Mouse (Mus musculus) kidney, embryonic 16.5 days (tissue): ENCODE data around the gene 1700102P08Rik. TPM values are rescaled to one million over a fixed set of nuclear protein-coding genes. Genes with fewer than 3 reads are reported as not detected.

ENCODE experiments used
- ATAC-seq: fragments of 200-750 bp; cut with Nextera tagmentation; 2 replicates; pipeline ENCODE4 v1.8.0; 2017; ENCODE audit warnings: moderate TSS enrichment; ENCODE audit not compliant: low FRiP score, low TSS enrichment
- H3K27ac ChIP-seq: fragments of 300-500 bp; sonication (generic); 2 replicates; pipeline ENCODE4 v1.5.1; 2014; ENCODE audit warnings: low read length
- H3K27me3 ChIP-seq: fragments of 300-500 bp; sonication (generic); 2 replicates; pipeline ENCODE4 v1.6.1; 2014; ENCODE audit warnings: low read length, control low read depth, mixed read lengths; ENCODE audit not compliant: insufficient read depth
- H3K36me3 ChIP-seq: fragments of 300-500 bp; sonication (generic); 2 replicates; pipeline ENCODE4 v1.6.1; 2014; ENCODE audit warnings: low read length, control low read depth, mixed read lengths; ENCODE audit not compliant: insufficient read depth
- H3K4me1 ChIP-seq: fragments of 300-500 bp; sonication (generic); 2 replicates; pipeline ENCODE4 v1.6.1; 2014; ENCODE audit warnings: low read length, control low read depth, mixed read lengths; ENCODE audit not compliant: insufficient read depth
- H3K4me2 ChIP-seq: fragments of 300-500 bp; sonication (generic); replicated peaks from 2 replicates; pipeline ENCODE4 v1.6.1; 2014; ENCODE audit warnings: low read depth, low read length
- H3K4me3 ChIP-seq: fragments of 300-500 bp; sonication (generic); 2 replicates; pipeline ENCODE4 v1.5.1; 2014; ENCODE audit warnings: mild to moderate bottlenecking, low read length
- H3K9ac ChIP-seq: fragments of 300-500 bp; sonication (generic); replicated peaks from 2 replicates; pipeline ENCODE4 v1.6.1; 2014; ENCODE audit warnings: low read length
- H3K9me3 ChIP-seq: fragments of 300-500 bp; sonication (generic); 2 replicates; pipeline ENCODE4 v1.6.1; 2016; ENCODE audit warnings: low read length, control low read depth
- WGBS: fragments of 180-500 bp; shearing (Covaris S2); extraction: QIAGEN DNeasy Blood & Tissue Kit; methylation state at CpG from one replicate; pipeline ENCODE4 v1.1.7; 2014; 5-methylcytosine and 5-hydroxymethylcytosine counted together
- polyA plus RNA-seq: library from polyadenylated mRNA; unstranded; fragments of >200 nt; fragmentation: Nextera tagmentation; extraction: Ambion mirVana; gene quantifications from 2 replicates; pipeline ENCODE4 v1.2.1, GENCODE M21; 2015

The 1700102P08Rik gene
- polyA plus RNA-seq, 1 experiment from 2014 or later, result 0.62 TPM

- no peak for ATAC-seq
- no peaks in the 10 kb centered on the region for H3K27me3 ChIP-seq
- WGBS, result 87% methylated on average over 11 of the region's 11 CpGs
- H3K27ac ChIP-seq, result no peak overlapping the region
- no peaks in the 10 kb centered on the region for H3K4me1 ChIP-seq
- no peaks in the 10 kb centered on the region for H3K9me3 ChIP-seq
- no peak overlapping the region for H3K9ac ChIP-seq
- no peak overlapping the region for H3K4me3 ChIP-seq
- no peak overlapping the region for H3K4me2 ChIP-seq
- H3K36me3 ChIP-seq, result no peaks in the 10 kb centered on the region
Measured at GRCm38 (mm10) chr9:108441236-108441919, 48.8 kb downstream of the 1700102P08Rik start.

GRCm38 (mm10) chr9:108445125-108445524, 52.5 kb downstream of the 1700102P08Rik start:
- 0 out of 2 replicates have a peak, but pooled peaks cover 7% of the 10 kb centered on the region for H3K36me3 ChIP-seq
- no peak overlapping the region for H3K4me2 ChIP-seq
- no peak overlapping the region for H3K27ac ChIP-seq
- no peak overlapping the region for H3K4me3 ChIP-seq
- H3K9ac ChIP-seq, result no peak overlapping the region
- ATAC-seq, result no peak
- WGBS, result 51% methylated on average over 9 of the region's 9 CpGs
- H3K9me3 ChIP-seq, result no peaks in the 10 kb centered on the region
- H3K27me3 ChIP-seq, result no peaks in the 10 kb centered on the region
- H3K4me1 ChIP-seq, result peaks cover 6% of the 10 kb centered on the region

- Histone ChIP-seq H3K4me1 (peaks cover 25% of the 10 kb centered on the region), H3K4me3 (no peak overlapping the region), H3K9me3 (no peaks in the 10 kb centered on the region), H3K9ac (peak overlapping the region; percentile 0; the same call in 1 of the 2 replicates), H3K27me3 (no peaks in the 10 kb centered on the region), H3K36me3 (0 out of 2 replicates have a peak, but pooled peaks cover 9% of the 10 kb centered on the region), H3K4me2 (no peak overlapping the region), H3K27ac (0 out of 2 replicates have a peak overlapping the region, but pooled peaks have one; percentile 6)
- 65% methylated on average over 4 of the region's 4 CpGs for WGBS
- ATAC-seq, result no peak
Measured at GRCm38 (mm10) chr9:108449860-108450259, 57.3 kb downstream of the 1700102P08Rik start.

- 0 out of 2 replicates have a peak overlapping the region, but pooled peaks have one; percentile 34 for H3K27ac ChIP-seq
- H3K36me3 ChIP-seq, result 0 out of 2 replicates have a peak, but pooled peaks cover 9% of the 10 kb centered on the region
- peaks cover 25% of the 10 kb centered on the region for H3K4me1 ChIP-seq
- WGBS, result 64% methylated on average over 21 of the region's 21 CpGs
- H3K9ac ChIP-seq, result peak overlapping the region; percentile 38; the same call in 1 of the 2 replicates
- H3K4me3 ChIP-seq, result no peak overlapping the region
- 0 out of 2 replicates have a peak, but pooled peaks have one; percentile 10 for ATAC-seq
- no peaks in the 10 kb centered on the region for H3K9me3 ChIP-seq
- no peaks in the 10 kb centered on the region for H3K27me3 ChIP-seq
- peak overlapping the region; percentile 99 for H3K4me2 ChIP-seq
Measured at GRCm38 (mm10) chr9:108450292-108451169, 57.9 kb downstream of the 1700102P08Rik start.

- ATAC-seq, result no peak
- Histone ChIP-seq H3K4me3 (no peak overlapping the region; the same call in 1 of the 2 replicates), H3K9me3 (no peaks in the 10 kb centered on the region), H3K27ac (0 out of 2 replicates have a peak overlapping the region, but pooled peaks have one; percentile 34), H3K27me3 (no peaks in the 10 kb centered on the region), H3K4me2 (peak overlapping the region; percentile 99), H3K36me3 (0 out of 2 replicates have a peak, but pooled peaks cover 9% of the 10 kb centered on the region), H3K9ac (peak overlapping the region; percentile 38; the same call in 1 of the 2 replicates), H3K4me1 (peaks cover 25% of the 10 kb centered on the region)
- WGBS, result 88% methylated on average over 6 of the region's 6 CpGs
Measured at GRCm38 (mm10) chr9:108451170-108451493, 58.5 kb downstream of the 1700102P08Rik start.

GRCm38 (mm10) chr9:108451519-108452160, 59.0 kb downstream of the 1700102P08Rik start:
- H3K27ac ChIP-seq, result peak overlapping the region; percentile 80; the same call in 1 of the 2 replicates
- H3K27me3 ChIP-seq, result no peaks in the 10 kb centered on the region
- peaks cover 25% of the 10 kb centered on the region for H3K4me1 ChIP-seq
- peak overlapping the region; percentile 99 for H3K4me2 ChIP-seq
- H3K4me3 ChIP-seq, result peak overlapping the region; percentile 70
- WGBS, result 51% methylated on average over 6 of the region's 6 CpGs
- peak; percentile 12; the same call in 1 of the 2 replicates for ATAC-seq
- H3K36me3 ChIP-seq, result 0 out of 2 replicates have a peak, but pooled peaks cover 9% of the 10 kb centered on the region
- peak overlapping the region; percentile 78 for H3K9ac ChIP-seq
- H3K9me3 ChIP-seq, result no peaks in the 10 kb centered on the region

- peak overlapping the region; percentile 70 for H3K4me3 ChIP-seq
- peak; percentile 93 for ATAC-seq
- H3K4me2 ChIP-seq, result peak overlapping the region; percentile 99
- H3K27ac ChIP-seq, result peak overlapping the region; percentile 80
- H3K9me3 ChIP-seq, result no peaks in the 10 kb centered on the region
- H3K36me3 ChIP-seq, result 0 out of 2 replicates have a peak, but pooled peaks cover 9% of the 10 kb centered on the region
- under 1% methylated on average over 40 of the region's 40 CpGs for WGBS
- H3K27me3 ChIP-seq, result no peaks in the 10 kb centered on the region
- peak overlapping the region; percentile 78 for H3K9ac ChIP-seq
- H3K4me1 ChIP-seq, result peaks cover 25% of the 10 kb centered on the region
Measured at GRCm38 (mm10) chr9:108452291-108452906, 59.8 kb downstream of the 1700102P08Rik start.

GRCm38 (mm10) chr9:108452911-108453310, 60.3 kb downstream of the 1700102P08Rik start:
- no peaks in the 10 kb centered on the region for H3K27me3 ChIP-seq
- 0 out of 2 replicates have a peak, but pooled peaks have one; percentile 8 for ATAC-seq
- WGBS, result 49% methylated on average over 6 of the region's 6 CpGs
- peak overlapping the region; percentile 46; the same call in 1 of the 2 replicates for H3K27ac ChIP-seq
- no peaks in the 10 kb centered on the region for H3K9me3 ChIP-seq
- peak overlapping the region; percentile 78 for H3K9ac ChIP-seq
- 0 out of 2 replicates have a peak, but pooled peaks cover 8% of the 10 kb centered on the region for H3K36me3 ChIP-seq
- H3K4me1 ChIP-seq, result peaks cover 25% of the 10 kb centered on the region
- peak overlapping the region; percentile 70 for H3K4me3 ChIP-seq
- H3K4me2 ChIP-seq, result peak overlapping the region; percentile 99

- no peak for ATAC-seq
- Histone ChIP-seq H3K4me1 (peaks cover 25% of the 10 kb centered on the region), H3K4me2 (peak overlapping the region; percentile 99; the same call in 1 of the 2 replicates), H3K27ac (no peak overlapping the region), H3K9ac (no peak overlapping the region), H3K36me3 (0 out of 2 replicates have a peak, but pooled peaks cover 3% of the 10 kb centered on the region), H3K27me3 (no peaks in the 10 kb centered on the region), H3K4me3 (no peak overlapping the region), H3K9me3 (no peaks in the 10 kb centered on the region)
- 77% methylated on average over 4 of the region's 4 CpGs for WGBS
Measured at GRCm38 (mm10) chr9:108453458-108453857, 60.9 kb downstream of the 1700102P08Rik start.
